Mouse (Mus musculus): Measurements from ENCODE around the gene Cdhr3.

- TF ChIP-seq CTCF (conservative IDR thresholded peaks at IDR 0.05; ENCODE audit: low read length) (no peak), POU5F1 (IDR thresholded peaks at IDR 0.05; ENCODE audit: borderline replicate concordance, low read length) (no peak)
Observed at GRCm38 (mm10) chr12:33131796-33132195, 39.1 kb upstream of the Cdhr3 start.
